15 mouse cellular contexts compared by ENCODE assay signal in genomic region chr5:100901046-100901445, GRCm38 (mm10).
"Had no signal": no experiment of that assay in that cellular context is flagged by ENCODE, and none has a peak within 500 bp of the region (broad histone marks: within the 10 kb centered on the region; RNA-seq: fewer than 3 reads in every experiment).

No protein-coding gene starts in this region.

- H3K9me3 ChIP-seq: neural tube, embryonic 12.5 days; stomach, embryonic 15.5 days had no signal

- DNase-seq: lung, adult 18-20 months; lung, embryonic 14.5 days; lung, postnatal 10 days; midbrain, embryonic 14.5 days; right cerebral cortex, postnatal 14 days; thymus, adult 2 months; thymus, postnatal 25 days; thymus, postnatal 4 days had no signal

- H3K4me3 ChIP-seq: megakaryocyte, embryonic 14.5 days; midbrain, embryonic 12.5 days; neural tube, embryonic 12.5 days; stomach, embryonic 15.5 days had no signal

- H3K9ac ChIP-seq: lung, embryonic 14.5 days; midbrain, embryonic 12.5 days; neural tube, embryonic 12.5 days; stomach, embryonic 15.5 days had no signal

- H3K4me2 ChIP-seq: lung, embryonic 14.5 days; midbrain, embryonic 12.5 days; neural tube, embryonic 12.5 days; stomach, embryonic 15.5 days had no signal

- H3K27ac ChIP-seq: macrophage; midbrain, embryonic 12.5 days; neural tube, embryonic 12.5 days; stomach, embryonic 15.5 days; stomach, postnatal 0 days had no signal

- H3K36me3 ChIP-seq: midbrain, embryonic 12.5 days; neural tube, embryonic 12.5 days; stomach, embryonic 15.5 days had no signal

- H3K4me1 ChIP-seq: megakaryocyte, embryonic 14.5 days; midbrain, embryonic 12.5 days; neural tube, embryonic 12.5 days; stomach, embryonic 15.5 days had no signal

- ATAC-seq: midbrain, embryonic 16.5 days had no signal

- H3K27me3 ChIP-seq: midbrain, embryonic 12.5 days; neural tube, embryonic 12.5 days; stomach, embryonic 15.5 days had no signal
